Mouse (Mus musculus) testis, adult 2 months (tissue): ENCODE measurements around the gene Thsd4.

Source experiments
- CTCF ChIP-seq: fragments of 200-500 bp; IDR thresholded peaks from 2 replicates; pipeline ENCODE4 v1.5.1; 2012; ENCODE audit warnings: low read depth, mild to moderate bottlenecking, inconsistent platforms, low read length, moderate library complexity; ENCODE audit not compliant: control insufficient read depth, insufficient read depth, insufficient replicate concordance
- POLR2A ChIP-seq: fragments of 200-500 bp; IDR thresholded peaks from 2 replicates; pipeline ENCODE4 v1.6.1; 2012; ENCODE audit warnings: low read depth, mild to moderate bottlenecking, inconsistent platforms, low read length, moderate library complexity; ENCODE audit not compliant: control insufficient read depth

DNA sequence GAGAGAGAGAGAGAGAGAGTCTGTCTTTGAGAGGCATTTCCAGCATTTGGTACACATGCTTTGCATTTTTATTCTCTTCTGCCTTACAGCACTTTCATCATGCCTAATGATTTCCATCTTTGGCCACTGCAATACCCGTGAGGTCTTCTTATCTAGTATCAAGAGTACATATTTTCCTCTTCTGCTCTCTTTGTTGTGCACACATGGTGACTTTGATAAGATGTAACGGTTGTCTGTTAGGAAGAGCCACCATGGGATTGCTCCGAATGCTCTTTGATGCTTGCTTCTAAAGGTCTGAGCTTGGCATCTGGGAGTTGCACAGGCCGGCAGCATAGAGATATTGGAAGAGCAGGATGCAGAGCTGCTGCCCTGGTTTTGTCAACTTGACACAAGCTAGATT is 49.2 kb upstream of the Thsd4 start:
- TF ChIP-seq CTCF: no peak
- TF ChIP-seq POLR2A: no peak
